In genomic region chr2:174310913-174311514, GRCm38 (mm10) we compare ENCODE assay signal across 8 mouse cellular contexts. TPM values are rescaled to one million over a fixed set of nuclear protein-coding genes. Genes with fewer than 3 reads are reported as not detected.
DNase-seq lines count a peak whose midpoint lies in the region; ATAC-seq and TF ChIP-seq lines count a peak whose summit lies in the region.

No protein-coding gene starts in this region.

- peak in 1 of 2 experiments; percentile 55 for DNase-seq in spleen, adult 2 months (ENCODE audit: low read depth in 1 of 2, low spot score in 2 of 2)
- DNase-seq in spleen, postnatal 4 days (ENCODE audit: low spot score in 2 of 2) = no peak
- peak; percentile 90 for DNase-seq in brain, embryonic 14.5 days (ENCODE audit: low read depth)
- peak; percentile 67 for DNase-seq in kidney, postnatal 14 days
- DNase-seq in retina, postnatal 1 day = peak; percentile 75
- DNase-seq in c-Kit-positive CD71-positive TER-119-positive erythroid progenitor cells, embryonic 14.5 days (ENCODE audit: low spot score) = no peak

- whole genome bisulfite sequencing in spleen, adult 2 months = 18% methylated on average over 7 of the region's 7 CpGs
- WGBS in heart, embryonic 12.5 days = 13% methylated on average over 7 of the region's 7 CpGs
- 13% methylated on average over 7 of the region's 7 CpGs for WGBS in lung, embryonic 16.5 days

- no peak overlapping the region for H3K4me3 ChIP-seq in spleen, adult 2 months (ENCODE audit: extremely low read depth, insufficient read depth, insufficient read length)
- H3K4me3 ChIP-seq in heart, embryonic 12.5 days = no peak overlapping the region
- H3K4me3 ChIP-seq in lung, embryonic 16.5 days (ENCODE audit: low read length) = no peak overlapping the region

- peak; percentile 69; the same call in 1 of the 2 replicates for TF ChIP-seq CTCF in spleen, adult 2 months (IDR thresholded peaks at IDR 0.05; ENCODE audit: extremely low read depth, insufficient read depth, insufficient read length, insufficient replicate concordance)
- TF ChIP-seq CTCF in brain, embryonic 14.5 days (IDR thresholded peaks at IDR 0.05; ENCODE audit: borderline replicate concordance, extremely low read depth, insufficient read depth, insufficient read length) = peak; percentile 87

- H3K27me3 ChIP-seq in spleen, adult 2 months (ENCODE audit: control insufficient read depth, insufficient read depth, low read length) = no peaks in the 10 kb centered on the region
- 0 out of 2 replicates have a peak, but pooled peaks cover 3% of the 10 kb centered on the region for H3K27me3 ChIP-seq in heart, embryonic 12.5 days (replicated peaks)
- H3K27me3 ChIP-seq in lung, embryonic 16.5 days (ENCODE audit: control insufficient read depth, insufficient read depth, low read depth, low read length) = no peaks in the 10 kb centered on the region

- H3K36me3 ChIP-seq in spleen, adult 2 months (ENCODE audit: control insufficient read depth, insufficient read depth, low read length) = no peaks in the 10 kb centered on the region
- H3K36me3 ChIP-seq in heart, embryonic 12.5 days = no peaks in the 10 kb centered on the region
- no peaks in the 10 kb centered on the region for H3K36me3 ChIP-seq in lung, embryonic 16.5 days (ENCODE audit: control insufficient read depth, insufficient read depth, low read length)

- no peak for TF ChIP-seq POLR2A in spleen, adult 2 months (IDR thresholded peaks at IDR 0.05; ENCODE audit: low read depth, low read length)
- no peak for TF ChIP-seq POLR2A in brain, embryonic 14.5 days (IDR thresholded peaks at IDR 0.05; ENCODE audit: borderline replicate concordance, extremely low read depth, insufficient read depth, insufficient read length, poor library complexity, severe bottlenecking)

- ATAC-seq in heart, embryonic 12.5 days (ENCODE audit: insufficient number of reproducible peaks, low FRiP score) = peak; percentile 39; the same call in 1 of the 2 replicates
- peak; percentile 46; the same call in 1 of the 2 replicates for ATAC-seq in lung, embryonic 16.5 days (ENCODE audit: low read depth)

- no peaks in the 10 kb centered on the region for H3K9me3 ChIP-seq in heart, embryonic 12.5 days (replicated peaks)
- H3K9me3 ChIP-seq in lung, embryonic 16.5 days (ENCODE audit: control insufficient read depth, low read length) = no peaks in the 10 kb centered on the region

- H3K4me2 ChIP-seq in heart, embryonic 12.5 days = no peak overlapping the region
- H3K4me2 ChIP-seq in lung, embryonic 16.5 days (ENCODE audit: low read depth, low read length) = no peak overlapping the region

- no peaks in the 10 kb centered on the region for H3K4me1 ChIP-seq in spleen, adult 2 months (ENCODE audit: control insufficient read depth, insufficient read depth, insufficient read length)
- H3K4me1 ChIP-seq in heart, embryonic 12.5 days (replicated peaks) = peaks cover 3% of the 10 kb centered on the region; the same call in 1 of the 2 replicates
- H3K4me1 ChIP-seq in lung, embryonic 16.5 days (replicated peaks; ENCODE audit: control insufficient read depth, insufficient read depth, low read length) = peaks cover 4% of the 10 kb centered on the region; the same call in 1 of the 2 replicates

- H3K27ac ChIP-seq in spleen, adult 2 months (ENCODE audit: insufficient read depth, low read length) = no peak overlapping the region
- no peak overlapping the region for H3K27ac ChIP-seq in heart, embryonic 12.5 days (ENCODE audit: poor library complexity, severe bottlenecking)
- H3K27ac ChIP-seq in lung, embryonic 16.5 days (ENCODE audit: low read length) = no peak overlapping the region

- no peak overlapping the region for H3K9ac ChIP-seq in heart, embryonic 12.5 days
- no peak overlapping the region for H3K9ac ChIP-seq in lung, embryonic 16.5 days (ENCODE audit: low read length)

RNA-seq across cellular contexts. Expression of gene Gnas, which starts 26.9 kb away (rescaled TPM):
- polyA plus RNA-seq in spleen, adult 2 months (2012; rRNA removed) = 515 and 602 TPM in 2 replicates
- 1,690 and 2,178 TPM in 2 replicates for polyA plus RNA-seq in brain, embryonic 14.5 days (2012; rRNA removed)
- 1,446 and 1,448 TPM in 2 replicates for polyA plus RNA-seq in heart, embryonic 12.5 days (2016; fragmentation: Nextera tagmentation; extraction: Ambion mirVana)
- polyA plus RNA-seq in lung, embryonic 16.5 days (2015; fragmentation: Nextera tagmentation; extraction: Ambion mirVana) = 1,083 and 1,573 TPM in 2 replicates

RNA-seq across cellular contexts. Expression of gene Gm20721, which starts 35.5 kb away (rescaled TPM):
- 0.09 and 0.16 TPM in 2 replicates for polyA plus RNA-seq in spleen, adult 2 months (2012; rRNA removed)
- polyA plus RNA-seq in brain, embryonic 14.5 days (2012; rRNA removed) = 0.53 and 0.71 TPM in 2 replicates
- polyA plus RNA-seq in heart, embryonic 12.5 days (2016; fragmentation: Nextera tagmentation; extraction: Ambion mirVana) = 8.9 and 9.8 TPM in 2 replicates
- 16.9 and 55.8 TPM in 2 replicates for polyA plus RNA-seq in lung, embryonic 16.5 days (2015; fragmentation: Nextera tagmentation; extraction: Ambion mirVana)

Comparison
In these comparisons a context has a peak if more than half of its experiments do, and no peak if none do; other contexts are left out.
1. DNase-seq: peak in brain, embryonic 14.5 days (single experiment), kidney, postnatal 14 days (single experiment) and retina, postnatal 1 day (single experiment); none in spleen, postnatal 4 days (0 of 2) and c-Kit-positive CD71-positive TER-119-positive erythroid progenitor cells, embryonic 14.5 days (single experiment).